Mouse (Mus musculus) heart, adult 18-20 months (tissue): ENCODE results near the gene Trex1. TPM values are rescaled to one million over a fixed set of nuclear protein-coding genes. Genes with fewer than 3 reads are reported as not detected.
A peak's percentile ranks its signal among the peaks of the same experiment; 100 is the strongest.

ENCODE experiments used
- DNase-seq, 2 experiments: peaks; one replicate each; pipeline ENCODE4 v3.0.0; 2021 to 2022; ENCODE audit warnings: mixed read lengths in 1 of 2
- total RNA-seq, 2 experiments: library from RNA; stranded (reverse); gene quantifications; 2 replicates each; pipeline ENCODE4 v1.2.3; 2021

Trex1 gene
- total RNA-seq, 2 experiments from 2014 or later = 13.6 to 17.2 TPM

GRCm38 (mm10) chr9:109016973-109017604 is 42.4 kb downstream of the Trex1 start:
- DNase-seq = peak in 1 of 2 experiments; percentile 47

GRCm38 (mm10) chr9:109015397-109015796 is 44.1 kb downstream of the Trex1 start:
- DNase-seq = no peak

- DNase-seq = no peak
Measured at GRCm38 (mm10) chr9:109010316-109010690, 49.2 kb downstream of the Trex1 start.

- peak; percentile 63 to 71 for DNase-seq
Measured at GRCm38 (mm10) chr9:109009636-109010315, 49.8 kb downstream of the Trex1 start.

GRCm38 (mm10) chr9:109008994-109009635 is 50.4 kb downstream of the Trex1 start:
- no peak for DNase-seq

GRCm38 (mm10) chr9:109008081-109008480 is 51.5 kb downstream of the Trex1 start:
- DNase-seq = no peak

Other genes starting within 250 kb of the Trex1 start
- gene Celsr3, start 233.4 kb downstream of the Trex1 start, total RNA-seq = under 1 TPM in 1 of 2 experiments, not detected in 1; 0.03 TPM
- 10 to 100 TPM; 19.6 to 19.8 TPM for gene Slc26a6, start 206.5 kb downstream of the Trex1 start, total RNA-seq
- gene Tmem89, start 145.1 kb downstream of the Trex1 start, total RNA-seq = not detected
- gene Uqcrc1, start 123.1 kb downstream of the Trex1 start, total RNA-seq = 1,000 to 10,000 TPM; 2,230 to 2,333 TPM
- gene Col7a1, start 106.1 kb downstream of the Trex1 start, total RNA-seq = under 1 TPM; 0.31 to 0.60 TPM
- not detected for gene Ucn2, start 73.7 kb downstream of the Trex1 start, total RNA-seq
- gene Pfkfb4, start 68.0 kb downstream of the Trex1 start, total RNA-seq = 1 to 10 TPM; 1.3 to 1.6 TPM
- gene Shisa5, start 21.2 kb downstream of the Trex1 start, total RNA-seq = 10 to 100 TPM; 31.4 to 55.0 TPM
- 1 to 10 TPM; 8.1 to 9.8 TPM for gene Atrip, start 14.4 kb upstream of the Trex1 start, total RNA-seq
- gene Ccdc51, start 22.8 kb upstream of the Trex1 start, total RNA-seq = 10 to 100 TPM; 11.4 to 14.3 TPM
- 100 to 1,000 TPM; 214 to 228 TPM for gene Tma7, start 22.9 kb upstream of the Trex1 start, total RNA-seq
- 10 to 100 TPM; 21.1 to 21.5 TPM for gene Plxnb1, start 35.7 kb upstream of the Trex1 start, total RNA-seq
- gene Fbxw21, start 102.3 kb upstream of the Trex1 start, total RNA-seq = not detected
- gene Fbxw13, start 136.2 kb upstream of the Trex1 start, total RNA-seq = not detected
- gene Fbxw20, start 175.0 kb upstream of the Trex1 start, total RNA-seq = not detected
- gene Fbxw14, start 227.9 kb upstream of the Trex1 start, total RNA-seq = not detected